Mouse (Mus musculus) Patski (cell line): Measurements from ENCODE around the gene Slc9a8. TPM values are rescaled to one million over a fixed set of nuclear protein-coding genes. Genes with fewer than 3 reads are reported as not detected.
A peak's percentile ranks its signal among the peaks of the same experiment; 100 is the strongest.

Source experiments
- ATAC-seq: fragments of 100-300 bp; one replicate; pipeline ENCODE4 v1.8.0; 2021
- CTCF ChIA-PET: fragments of 350-600 bp; sonication (Branson Sonifier 250); formaldehyde crosslinking; loops from one replicate; lab custom pipeline; 2022; ENCODE audit warnings: inconsistent platforms; lab: Charles Lee
- POLR2A ChIA-PET: fragments of 350-600 bp; sonication (Branson Sonifier 250); formaldehyde crosslinking; loops from one replicate; lab custom pipeline; 2022; ENCODE audit warnings: antibody characterized with exemption, inconsistent platforms; lab: Charles Lee
- DNase-seq: peaks from one replicate; pipeline ENCODE4 v3.0.0-alpha.2; 2011; ENCODE audit warnings: low read depth, low spot score
- H3K27me3 ChIP-seq: fragments of 371-371 bp; one replicate; pipeline ENCODE4 v1.5.1; 2021
- CTCF ChIP-seq: fragments of 100-300 bp; IDR thresholded peaks from one replicate; pipeline ENCODE4 v1.5.1; 2021
- in situ Hi-C: fragments of 300-500 bp; cut with MboI; formaldehyde crosslinking; loops from 3 replicates; pipeline ENCODE4 v1.11.1; 2018; ENCODE audit warnings: low pct_unique_long_range_greater_than_20kb, mixed read lengths
- polyA plus RNA-seq: library from polyadenylated mRNA; unstranded; gene quantifications from one replicate; pipeline ENCODE4 v1.2.3, GENCODE M21; 2021

The Slc9a8 gene
- polyA plus RNA-seq, 1 experiment from 2014 or later = 23.6 TPM

DNA sequence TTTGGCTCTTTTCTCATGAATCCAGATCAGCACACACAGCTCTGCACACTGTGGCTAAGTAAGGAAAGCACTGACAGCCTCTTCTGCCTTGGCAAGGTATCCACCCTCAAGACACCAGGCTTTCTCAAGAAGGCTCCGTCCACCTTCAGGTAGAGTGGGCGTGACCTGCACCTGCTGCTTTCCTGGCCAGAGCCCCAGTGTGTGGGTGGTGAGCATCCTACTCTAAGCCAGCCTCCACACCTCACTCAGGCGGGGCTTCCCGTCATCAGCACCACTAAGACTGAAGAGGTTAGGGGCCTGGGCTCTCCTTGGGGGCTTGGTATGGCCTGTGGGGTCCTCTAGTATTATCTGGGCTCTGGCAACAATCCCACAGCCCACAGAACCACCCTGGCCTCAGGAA, 65.1 kb downstream of the Slc9a8 start:
- H3K27me3 ChIP-seq = no peaks in the 10 kb centered on the region
- no peak for DNase-seq
- POLR2A ChIA-PET = interaction anchor here (1.1 to 1.7 kb wide), 2 partner anchors 17 to 23 kb away, joined by 3 to 4 read pairs; no protein-coding TSS in a partner anchor
- CTCF ChIA-PET = interaction anchor here (1.4 kb wide), 1 partner anchor 68 kb away, joined by 3 read pairs; no protein-coding TSS in a partner anchor
- in situ Hi-C loops = loop anchor here (10.0 kb wide), 1 partner anchor 878 kb away; no protein-coding TSS in a partner anchor
- no peak for ATAC-seq
- TF ChIP-seq CTCF = no peak

GRCm38 (mm10) chr2:167487551-167487950, 66.0 kb downstream of the Slc9a8 start:
- in situ Hi-C loops = loop anchor here (10.0 kb wide), 1 partner anchor 877 kb away; no protein-coding TSS in a partner anchor
- CTCF ChIA-PET = no interaction called here
- no peaks in the 10 kb centered on the region for H3K27me3 ChIP-seq
- DNase-seq (no peak), ATAC-seq (no peak)
- no peak for TF ChIP-seq CTCF
- POLR2A ChIA-PET = interaction anchor here (0.7 to 1.4 kb wide), 2 partner anchors 11 to 51 kb away, joined by 3 to 4 read pairs; no protein-coding TSS in a partner anchor

DNA sequence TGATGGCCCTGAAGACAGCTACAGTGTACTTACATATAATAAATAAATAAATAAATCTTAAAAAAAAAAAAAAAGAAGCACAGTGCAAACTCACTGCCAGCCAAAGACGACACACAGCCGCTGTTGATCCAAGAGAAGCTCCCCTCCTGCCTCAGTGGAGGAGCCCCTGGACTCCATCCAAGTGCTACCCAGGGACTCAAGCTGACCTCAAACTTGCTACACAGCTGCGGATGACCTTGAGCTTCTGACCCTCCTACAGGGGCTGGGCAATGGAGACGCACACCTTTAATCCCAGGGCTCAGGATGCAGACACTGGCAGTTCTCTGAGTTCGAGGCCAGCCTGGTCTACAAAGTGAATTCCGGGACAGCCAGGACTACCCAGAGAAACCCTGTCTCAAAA, 66.5 kb downstream of the Slc9a8 start:
- ChIA-PET POLR2A (interaction anchor here (0.7 to 1.4 kb wide), 2 partner anchors 12 to 52 kb away, joined by 3 to 4 read pairs; no protein-coding TSS in a partner anchor), CTCF (no interaction called here)
- H3K27me3 ChIP-seq = no peaks in the 10 kb centered on the region
- in situ Hi-C loops = loop anchor here (10.0 kb wide), 1 partner anchor 877 kb away; no protein-coding TSS in a partner anchor
- DNase-seq (no peak), ATAC-seq (no peak)
- no peak for TF ChIP-seq CTCF

GRCm38 (mm10) chr2:167490813-167491525, 69.5 kb downstream of the Slc9a8 start:
- POLR2A ChIA-PET = interaction anchor here (0.5 to 1.9 kb wide), 3 partner anchors 27 to 175 kb away, joined by 4 to 5 read pairs (median 4); no protein-coding TSS in a partner anchor
- H3K27me3 ChIP-seq = no peaks in the 10 kb centered on the region
- CTCF ChIA-PET = no interaction called here
- TF ChIP-seq CTCF = no peak
- DNase-seq = no peak
- in situ Hi-C loops = no loop called here
- no peak for ATAC-seq

- POLR2A ChIA-PET = interaction anchor here (0.5 to 1.9 kb wide), 6 partner anchors 11 to 173 kb away, joined by 3 to 6 read pairs (median 4); no protein-coding TSS in a partner anchor
- DNase-seq = no peak
- CTCF ChIA-PET = interaction anchor here (2.5 kb wide), 1 partner anchor 20 kb away, joined by 8 read pairs; no protein-coding TSS in a partner anchor
Measured at GRCm38 (mm10) chr2:167491757-167492708, 70.5 kb downstream of the Slc9a8 start, which contains the start of gene Rnf114. TSS of gene Rnf114 (plus strand) at chr2:167492645.

DNA sequence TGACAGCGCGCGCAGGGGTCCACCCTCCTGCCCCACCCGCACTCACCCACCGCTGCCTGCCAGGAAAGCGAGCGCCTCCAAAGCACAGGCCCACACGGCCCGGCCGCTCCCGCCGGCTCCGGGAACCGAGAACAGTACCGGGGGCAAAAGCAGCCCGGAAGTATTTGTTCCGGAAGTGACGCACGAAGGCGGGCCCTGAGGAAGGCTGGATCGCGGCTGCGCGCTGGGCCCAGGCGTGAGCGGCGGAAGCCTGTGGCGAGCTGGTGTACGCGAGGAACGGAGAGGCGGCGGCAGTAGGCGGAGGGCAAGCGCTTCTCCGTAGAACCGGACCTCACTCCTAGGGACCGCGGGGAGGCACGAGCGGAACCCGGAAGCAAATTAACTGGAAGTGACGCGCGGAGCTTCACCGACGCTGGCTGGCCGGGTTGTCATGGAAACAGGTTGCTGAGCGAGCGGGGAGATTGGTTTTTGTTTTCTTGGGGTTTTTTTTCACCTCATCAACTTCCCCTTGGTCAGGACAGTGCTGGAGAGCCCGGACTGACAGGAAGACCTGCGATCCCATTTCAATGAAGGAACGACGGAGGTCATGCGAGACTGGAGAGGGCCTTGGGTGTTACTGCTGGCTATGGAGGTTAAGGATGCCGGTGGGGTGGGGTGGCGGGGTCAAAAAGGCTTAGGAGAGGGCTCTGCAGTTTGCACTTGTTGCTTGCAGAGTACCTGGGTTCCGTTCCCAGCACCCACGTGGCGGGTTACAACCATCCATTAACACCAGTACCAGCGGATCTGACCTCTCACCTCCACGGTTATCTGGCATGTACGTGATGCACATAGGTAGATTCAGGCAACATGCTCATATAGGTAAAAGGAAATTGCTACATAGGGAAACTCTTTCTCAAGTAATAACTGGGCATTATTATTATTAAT, 71.5 kb downstream of the Slc9a8 start, which contains the start of gene Spata2:
Spata2 (minus strand) TSS at position 175 of the 924 bp plus-strand sequence.
- ChIA-PET POLR2A (interaction anchor here (0.6 to 1.9 kb wide), 4 partner anchors 10 to 137 kb away, joined by 3 to 6 read pairs (median 5); no protein-coding TSS in a partner anchor), CTCF (interaction anchor here (0.8 to 2.5 kb wide), 2 partner anchors 19 to 214 kb away, joined by 3 to 8 read pairs; no protein-coding TSS in a partner anchor)
- no peaks in the 10 kb centered on the region for H3K27me3 ChIP-seq
- TF ChIP-seq CTCF = no peak
- peak; percentile 60 for DNase-seq
- peak; percentile 58 for ATAC-seq
- in situ Hi-C loops = no loop called here

More at GRCm38 (mm10) chr2:167491757-167492708, 70.5 kb downstream of the Slc9a8 start, which contains the start of gene Rnf114:
- no peaks in the 10 kb centered on the region for H3K27me3 ChIP-seq
- in situ Hi-C loops = no loop called here
- peak; percentile 48 for ATAC-seq
- no peak for TF ChIP-seq CTCF

GRCm38 (mm10) chr2:167496437-167496836, 74.9 kb downstream of the Slc9a8 start:
- no peak for TF ChIP-seq CTCF
- H3K27me3 ChIP-seq = no peaks in the 10 kb centered on the region
- ATAC-seq (no peak), DNase-seq (no peak)
- ChIA-PET CTCF (no interaction called here), POLR2A (no interaction called here)
- in situ Hi-C loops = no loop called here

DNA sequence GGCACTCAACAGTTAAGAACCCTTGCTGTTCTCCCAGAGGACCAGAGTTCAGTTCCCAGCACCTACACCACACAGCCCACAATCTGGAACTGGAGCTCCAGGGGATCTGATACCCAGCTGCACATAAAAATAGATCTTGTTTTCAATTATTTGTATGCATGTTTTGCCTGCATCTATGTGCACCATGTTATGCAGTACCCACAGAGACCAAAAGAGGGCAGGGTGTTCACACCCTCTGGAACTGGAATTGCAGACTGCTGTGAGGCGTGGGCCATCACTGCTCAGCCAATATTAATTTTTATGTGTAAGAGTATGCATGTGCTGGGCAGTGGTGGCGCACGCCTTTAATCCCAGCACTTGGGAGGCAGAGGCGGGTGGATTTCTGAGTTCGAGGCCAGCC, 75.8 kb downstream of the Slc9a8 start:
- no peaks in the 10 kb centered on the region for H3K27me3 ChIP-seq
- DNase-seq = no peak
- no peak for TF ChIP-seq CTCF
- in situ Hi-C loops = no loop called here
- no peak for ATAC-seq
- ChIA-PET POLR2A (no interaction called here), CTCF (no interaction called here)
